Mouse (Mus musculus) left cerebral cortex, postnatal 10 days (tissue): ENCODE results near the gene Phf8. TPM values are rescaled to one million over a fixed set of nuclear protein-coding genes. Genes with fewer than 3 reads are reported as not detected.

Experiments
- total RNA-seq, 2 experiments: library from RNA; stranded (reverse); gene quantifications; 2 replicates each; pipeline ENCODE4 v1.2.3; 2021

Phf8 gene
- total RNA-seq, 2 experiments from 2014 or later = 28.5 to 32.4 TPM

Other genes starting within 250 kb of the Phf8 start
- gene Fam120c, start 176.5 kb upstream of the Phf8 start, total RNA-seq = 10 to 100 TPM; 40.3 to 40.5 TPM